ENCODE assay signal across 19 mouse cellular contexts in genomic region chr5:100648546-100648945, GRCm38 (mm10). TPM values are rescaled to one million over a fixed set of nuclear protein-coding genes. Genes with fewer than 3 reads are reported as not detected.
DNase-seq lines count a peak whose midpoint lies in the region; ATAC-seq and TF ChIP-seq lines count a peak whose summit lies in the region.
"Had no signal": no experiment of that assay in that cellular context is flagged by ENCODE, and none has a peak within 500 bp of the region (broad histone marks: within the 10 kb centered on the region; RNA-seq: fewer than 3 reads in every experiment).

No protein-coding gene starts in this region.

- no peak overlapping the region for H3K27ac ChIP-seq in heart, embryonic 12.5 days (ENCODE audit: poor library complexity, severe bottlenecking)
- 0 out of 2 replicates have a peak overlapping the region, but pooled peaks have one; percentile 9 for H3K27ac ChIP-seq in midbrain, embryonic 10.5 days (replicated peaks)
- H3K27ac ChIP-seq in midbrain, embryonic 14.5 days (replicated peaks; ENCODE audit: low read depth, low read length): no peak overlapping the region
- H3K27ac ChIP-seq in liver, embryonic 11.5 days (ENCODE audit: low read depth, low read length): no peak overlapping the region
- H3K27ac ChIP-seq in small intestine, adult 2 months (ENCODE audit: insufficient read depth, low read depth, low read length): peak overlapping the region; percentile 99
- no peak overlapping the region for H3K27ac ChIP-seq in hindbrain, embryonic 12.5 days
- H3K27ac ChIP-seq: heart, adult 2 months; kidney, embryonic 15.5 days; left cerebral cortex, adult 2 months; limb, embryonic 12.5 days had no signal

- peak overlapping the region; percentile 15 for H3K4me3 ChIP-seq in heart, embryonic 12.5 days
- H3K4me3 ChIP-seq in midbrain, embryonic 10.5 days: no peak overlapping the region
- no peak overlapping the region for H3K4me3 ChIP-seq in midbrain, embryonic 14.5 days (replicated peaks; ENCODE audit: low read depth, low read length)
- 0 out of 2 replicates have a peak overlapping the region, but pooled peaks have one; percentile 1 for H3K4me3 ChIP-seq in liver, embryonic 11.5 days (ENCODE audit: low read depth, low read length)
- peak overlapping the region; percentile 5; the same call in 1 of the 2 replicates for H3K4me3 ChIP-seq in small intestine, adult 2 months (ENCODE audit: low read depth, low read length)
- H3K4me3 ChIP-seq in hindbrain, embryonic 12.5 days: no peak overlapping the region
- H3K4me3 ChIP-seq: heart, adult 2 months; kidney, embryonic 15.5 days; left cerebral cortex, adult 2 months; limb, embryonic 12.5 days had no signal

- TF ChIP-seq CTCF in small intestine, adult 2 months (IDR thresholded peaks at IDR 0.05; ENCODE audit: extremely low read depth, insufficient read length, insufficient replicate concordance, low read depth, low read length): no peak

- 10% methylated on average over 6 of the region's 6 CpGs for WGBS in heart, embryonic 12.5 days
- 38% methylated on average over 6 of the region's 6 CpGs for WGBS in midbrain, embryonic 10.5 days
- 34% methylated on average over 6 of the region's 6 CpGs for WGBS in midbrain, embryonic 14.5 days
- 15% methylated on average over 6 of the region's 6 CpGs for WGBS in liver, embryonic 11.5 days
- 28% methylated on average over 6 of the region's 6 CpGs for WGBS in small intestine, adult 2 months
- WGBS in hindbrain, embryonic 12.5 days: 51% methylated on average over 5 of the region's 6 CpGs

- no peak overlapping the region for H3K9ac ChIP-seq in heart, embryonic 12.5 days
- no peak overlapping the region for H3K9ac ChIP-seq in midbrain, embryonic 14.5 days (replicated peaks; ENCODE audit: low read length)
- no peak overlapping the region for H3K9ac ChIP-seq in liver, embryonic 11.5 days (ENCODE audit: low read depth, low read length)
- no peak overlapping the region for H3K9ac ChIP-seq in hindbrain, embryonic 12.5 days
- H3K9ac ChIP-seq: kidney, embryonic 15.5 days; limb, embryonic 12.5 days had no signal

- H3K36me3 ChIP-seq in heart, embryonic 12.5 days: 0 out of 2 replicates have a peak, but pooled peaks cover 2% of the 10 kb centered on the region
- H3K36me3 ChIP-seq in midbrain, embryonic 10.5 days: peaks cover 3% of the 10 kb centered on the region; the same call in 1 of the 2 replicates
- H3K36me3 ChIP-seq in midbrain, embryonic 14.5 days (ENCODE audit: control insufficient read depth, insufficient read depth, low read length): peaks cover 3% of the 10 kb centered on the region; the same call in 1 of the 2 replicates
- H3K36me3 ChIP-seq in liver, embryonic 11.5 days (ENCODE audit: control insufficient read depth, insufficient read depth, low read length): no peaks in the 10 kb centered on the region
- H3K36me3 ChIP-seq in small intestine, adult 2 months (ENCODE audit: control insufficient read depth, insufficient read depth, low read length): no peaks in the 10 kb centered on the region
- peaks cover 1% of the 10 kb centered on the region; the same call in 1 of the 2 replicates for H3K36me3 ChIP-seq in hindbrain, embryonic 12.5 days

- peak overlapping the region; percentile 58 for H3K4me2 ChIP-seq in heart, embryonic 12.5 days
- H3K4me2 ChIP-seq in midbrain, embryonic 14.5 days (ENCODE audit: low read length): no peak overlapping the region
- peak overlapping the region; percentile 42 for H3K4me2 ChIP-seq in liver, embryonic 11.5 days
- no peak overlapping the region for H3K4me2 ChIP-seq in hindbrain, embryonic 12.5 days (replicated peaks)
- H3K4me2 ChIP-seq: kidney, embryonic 15.5 days; limb, embryonic 12.5 days; midbrain, embryonic 11.5 days had no signal

- H3K27me3 ChIP-seq in heart, embryonic 12.5 days (replicated peaks): 0 out of 2 replicates have a peak, but pooled peaks cover 9% of the 10 kb centered on the region
- no peaks in the 10 kb centered on the region for H3K27me3 ChIP-seq in midbrain, embryonic 10.5 days (ENCODE audit: low read depth, poor library complexity, severe bottlenecking)
- H3K27me3 ChIP-seq in midbrain, embryonic 14.5 days (ENCODE audit: control insufficient read depth, insufficient read depth, low read length): no peaks in the 10 kb centered on the region
- H3K27me3 ChIP-seq in liver, embryonic 11.5 days (replicated peaks; ENCODE audit: control insufficient read depth, insufficient read depth, low read length): no peaks in the 10 kb centered on the region
- no peaks in the 10 kb centered on the region for H3K27me3 ChIP-seq in small intestine, adult 2 months (ENCODE audit: control insufficient read depth, insufficient read depth, low read length)
- H3K27me3 ChIP-seq in hindbrain, embryonic 12.5 days: no peaks in the 10 kb centered on the region
- H3K27me3 ChIP-seq: kidney, embryonic 15.5 days; limb, embryonic 12.5 days had no signal

- peaks cover 24% of the 10 kb centered on the region for H3K4me1 ChIP-seq in heart, embryonic 12.5 days (replicated peaks)
- peaks cover 7% of the 10 kb centered on the region for H3K4me1 ChIP-seq in midbrain, embryonic 10.5 days
- H3K4me1 ChIP-seq in midbrain, embryonic 14.5 days (ENCODE audit: control insufficient read depth, insufficient read depth, low read length): no peaks in the 10 kb centered on the region
- H3K4me1 ChIP-seq in liver, embryonic 11.5 days (replicated peaks; ENCODE audit: control insufficient read depth, insufficient read depth, low read length): peaks cover 24% of the 10 kb centered on the region
- H3K4me1 ChIP-seq in small intestine, adult 2 months (ENCODE audit: control insufficient read depth, insufficient read depth, insufficient read length, low read length): peaks cover 59% of the 10 kb centered on the region
- H3K4me1 ChIP-seq in hindbrain, embryonic 12.5 days: no peaks in the 10 kb centered on the region
- H3K4me1 ChIP-seq: limb, embryonic 12.5 days had no signal

- no peak for ATAC-seq in heart, embryonic 12.5 days (ENCODE audit: insufficient number of reproducible peaks, low FRiP score)
- ATAC-seq in midbrain, embryonic 14.5 days (ENCODE audit: low FRiP score, low TSS enrichment): no peak
- peak; percentile 14; the same call in 1 of the 2 replicates for ATAC-seq in liver, embryonic 11.5 days (replicated peaks; ENCODE audit: low FRiP score)
- no peak for ATAC-seq in hindbrain, embryonic 12.5 days (ENCODE audit: low FRiP score)
- ATAC-seq: forebrain, embryonic 16.5 days had no signal

- TF ChIP-seq POLR2A in small intestine, adult 2 months (IDR thresholded peaks at IDR 0.05; ENCODE audit: low read depth, low read length): no peak

- DNase-seq in heart, adult 18-20 months: no peak
- no peak for DNase-seq in midbrain, embryonic 10.5 days (ENCODE audit: low spot score)
- DNase-seq in midbrain, embryonic 14.5 days: no peak
- no peak for DNase-seq in liver, embryonic 11.5 days (ENCODE audit: low spot score)
- no peak for DNase-seq in c-Kit-positive CD71-positive TER-119-positive erythroid progenitor cells, embryonic 14.5 days (ENCODE audit: low spot score)
- DNase-seq: adrenal gland, adult 2 months; B cell, adult 2 months; cerebellum, adult 8-10 months; embryo, embryonic 11 days; heart, adult 2 months; spleen, adult 18-20 months had no signal

- no peaks in the 10 kb centered on the region for H3K9me3 ChIP-seq in heart, embryonic 12.5 days (replicated peaks)
- H3K9me3 ChIP-seq in midbrain, embryonic 10.5 days (replicated peaks): no peaks in the 10 kb centered on the region
- H3K9me3 ChIP-seq in midbrain, embryonic 14.5 days (ENCODE audit: control insufficient read depth, low read length): no peaks in the 10 kb centered on the region
- H3K9me3 ChIP-seq in liver, embryonic 11.5 days (ENCODE audit: control insufficient read depth, low read length): no peaks in the 10 kb centered on the region
- H3K9me3 ChIP-seq in hindbrain, embryonic 12.5 days (replicated peaks): no peaks in the 10 kb centered on the region
- H3K9me3 ChIP-seq: kidney, embryonic 15.5 days; limb, embryonic 12.5 days had no signal

RNA-seq across cellular contexts. Expression of gene Coq2, which starts 26.4 kb away (rescaled TPM):
- polyA plus RNA-seq in heart, embryonic 12.5 days (2016; fragmentation: Nextera tagmentation; extraction: Ambion mirVana): 71.5 and 75.7 TPM in 2 replicates
- 100 to 1,000 TPM; 104 to 107 TPM for total RNA-seq in heart, adult 18-20 months (2021)
- polyA plus RNA-seq in midbrain, embryonic 10.5 days (2016; fragmentation: Nextera tagmentation; extraction: Ambion mirVana): 54.9 and 58.2 TPM in 2 replicates
- polyA plus RNA-seq in midbrain, embryonic 14.5 days (2014; fragmentation: Nextera tagmentation; extraction: Ambion mirVana): 52.1 and 54.8 TPM in 2 replicates
- 58.7 and 63.6 TPM in 2 replicates for polyA plus RNA-seq in liver, embryonic 11.5 days (2014; fragmentation: Nextera tagmentation; extraction: Ambion mirVana)
- 71.5 and 86.2 TPM in 2 replicates for polyA plus RNA-seq in small intestine, adult 2 months (2012; rRNA removed)
- polyA plus RNA-seq in hindbrain, embryonic 12.5 days (2016; fragmentation: Nextera tagmentation; extraction: Ambion mirVana): 44.6 and 46.8 TPM in 2 replicates

Comparison
In these comparisons a context has a peak if more than half of its experiments do, and no peak if none do; other contexts are left out.
1. H3K27ac ChIP-seq: peak in midbrain, embryonic 10.5 days (single experiment) and small intestine, adult 2 months (single experiment); none in heart, embryonic 12.5 days (single experiment), midbrain, embryonic 14.5 days (single experiment), liver, embryonic 11.5 days (single experiment) and hindbrain, embryonic 12.5 days (single experiment).
2. H3K4me2 ChIP-seq: peak in heart, embryonic 12.5 days (single experiment) and liver, embryonic 11.5 days (single experiment); none in midbrain, embryonic 14.5 days (single experiment) and hindbrain, embryonic 12.5 days (single experiment).
3. H3K4me3 ChIP-seq: peak in heart, embryonic 12.5 days (single experiment), liver, embryonic 11.5 days (single experiment) and small intestine, adult 2 months (single experiment); none in midbrain, embryonic 10.5 days (single experiment), midbrain, embryonic 14.5 days (single experiment) and hindbrain, embryonic 12.5 days (single experiment).